Mouse (Mus musculus) kidney, adult 18-20 months (tissue): Measurements from ENCODE around the gene Plod3.
A peak's percentile ranks its signal among the peaks of the same experiment; 100 is the strongest.

Experiments used
- DNase-seq: peaks from one replicate; pipeline ENCODE4 v3.0.0; 2021

Plod3 gene

GRCm38 (mm10) chr5:136965210-136965609 is 21.6 kb upstream of the Plod3 start:
- no peak for DNase-seq

- DNase-seq = peak; percentile 47
These were observed 21.1 kb upstream of the Plod3 start for GRCm38 (mm10) chr5:136965686-136966085.

- peak; percentile 65 for DNase-seq
These were observed 20.5 kb upstream of the Plod3 start, which contains the start of gene Cldn15 for GRCm38 (mm10) chr5:136966331-136966730. Gene Cldn15 (plus strand): TSS chr5:136966616.

- peak; percentile 37 for DNase-seq
These were observed 19.9 kb upstream of the Plod3 start for GRCm38 (mm10) chr5:136966861-136967455.

- peak; percentile 79 for DNase-seq
These were observed 19.2 kb upstream of the Plod3 start for GRCm38 (mm10) chr5:136967592-136967991.

GRCm38 (mm10) chr5:136970703-136971102 is 16.1 kb upstream of the Plod3 start:
- DNase-seq = peak; percentile 88

GRCm38 (mm10) chr5:136973670-136974069 is 13.1 kb upstream of the Plod3 start:
- DNase-seq = no peak

- no peak for DNase-seq
These were observed 9.1 kb upstream of the Plod3 start for GRCm38 (mm10) chr5:136977769-136978168.

GRCm38 (mm10) chr5:136979762-136980161 is 7.1 kb upstream of the Plod3 start:
- no peak for DNase-seq

- DNase-seq = no peak
These were observed 5.8 kb upstream of the Plod3 start for GRCm38 (mm10) chr5:136980974-136981373.

GRCm38 (mm10) chr5:136982338-136982930 is 4.4 kb upstream of the Plod3 start:
- peak; percentile 55 for DNase-seq

- no peak for DNase-seq
These were observed 2.0 kb upstream of the Plod3 start for GRCm38 (mm10) chr5:136984828-136985227.

- DNase-seq = peak; percentile 88
These were observed 517 bp downstream of the Plod3 start for GRCm38 (mm10) chr5:136987138-136987933.

GRCm38 (mm10) chr5:136987934-136988271 is 1.1 kb downstream of the Plod3 start, which contains the start of gene Znhit1:
Gene Znhit1 (minus strand): TSS chr5:136988021.
- DNase-seq = no peak

GRCm38 (mm10) chr5:136988420-136988819 is 1.6 kb downstream of the Plod3 start:
- DNase-seq = no peak

GRCm38 (mm10) chr5:136989801-136990200 is 3.0 kb downstream of the Plod3 start:
- no peak for DNase-seq

GRCm38 (mm10) chr5:136999449-136999848 is 12.6 kb downstream of the Plod3 start:
- DNase-seq = no peak

- no peak for DNase-seq
These were observed 13.8 kb downstream of the Plod3 start for GRCm38 (mm10) chr5:137000612-137001011.

GRCm38 (mm10) chr5:137007276-137007675 is 20.5 kb downstream of the Plod3 start:
- DNase-seq = no peak

- DNase-seq = peak; percentile 63
These were observed 23.2 kb downstream of the Plod3 start for GRCm38 (mm10) chr5:137009988-137010387.

- no peak for DNase-seq
These were observed 25.7 kb downstream of the Plod3 start for GRCm38 (mm10) chr5:137012401-137012950.

- DNase-seq = no peak
These were observed 29.1 kb downstream of the Plod3 start for GRCm38 (mm10) chr5:137015913-137016312.

- no peak for DNase-seq
These were observed 37.5 kb downstream of the Plod3 start for GRCm38 (mm10) chr5:137024318-137024717.

GRCm38 (mm10) chr5:137025132-137025531 is 38.3 kb downstream of the Plod3 start:
- DNase-seq = peak; percentile 83
